Mouse (Mus musculus) adrenal gland, adult 10 weeks (tissue): Measurements from ENCODE around the gene Cldn8. TPM values are rescaled to one million over a fixed set of nuclear protein-coding genes. Genes with fewer than 3 reads are reported as not detected.

Experiments
- polyA plus RNA-seq: library from polyadenylated mRNA; stranded (reverse); fragments of 350-450 nt; fragmentation: Illumina TruSeq; extraction: RNeasy Lipid Tissue Mini Kit (QIAGEN cat#74804); gene quantifications from one replicate; pipeline ENCODE4 v1.2.3, GENCODE M21; 2014; ENCODE audit warnings: low read depth, low replicate concordance

The Cldn8 gene
- polyA plus RNA-seq, result not detected

GRCm38 (mm10) chr16:88563045-88563913 lies at the start of gene Cldn8:
TSS of gene Cldn8 (minus strand) at chr16:88563183.

GRCm38 (mm10) chr16:88611922-88612321 lies 48.9 kb upstream of the Cldn8 start, which contains the start of gene Krtap24-1:
TSS of gene Krtap24-1 (minus strand) at chr16:88612279.

Other genes with a start within 250 kb of the Cldn8 start
- not detected for gene Cldn17, start 56.2 kb downstream of the Cldn8 start, polyA plus RNA-seq
- not detected for gene Krtap24-1, start 49.1 kb upstream of the Cldn8 start, polyA plus RNA-seq
- gene 2310079G19Rik, start 64.5 kb upstream of the Cldn8 start, polyA plus RNA-seq, result not detected
- not detected for gene Krtap26-1, start 84.6 kb upstream of the Cldn8 start, polyA plus RNA-seq
- gene Krtap27-1, start 108.5 kb upstream of the Cldn8 start, polyA plus RNA-seq, result not detected
- gene 2310061N02Rik, start 144.8 kb upstream of the Cldn8 start, polyA plus RNA-seq, result not detected
- gene Krtap13-1, start 165.7 kb upstream of the Cldn8 start, polyA plus RNA-seq, result not detected
- gene Krtap13, start 188.5 kb upstream of the Cldn8 start, polyA plus RNA-seq, result not detected
- not detected for gene 2310034C09Rik, start 195.7 kb upstream of the Cldn8 start, polyA plus RNA-seq
- gene 2310057N15Rik, start 211.0 kb upstream of the Cldn8 start, polyA plus RNA-seq, result not detected
- not detected for gene Gm5965, start 214.7 kb upstream of the Cldn8 start, polyA plus RNA-seq
- gene Gm20741, start 249.0 kb upstream of the Cldn8 start, polyA plus RNA-seq, result not detected